Mouse (Mus musculus) E14TG2a.4 (cell line): ENCODE data around the gene Col25a1.

Experiments
- CTCF ChIP-seq: conservative IDR thresholded peaks from 2 replicates; pipeline ENCODE4 v1.5.1; 2014; ENCODE audit warnings: low read length
- NANOG ChIP-seq: IDR thresholded peaks from 2 replicates; pipeline ENCODE4 v1.6.1; 2014; ENCODE audit warnings: borderline replicate concordance, low read length, mixed read lengths
- POU5F1 ChIP-seq: IDR thresholded peaks from 2 replicates; pipeline ENCODE4 v1.6.1; 2014; ENCODE audit warnings: low read length, borderline replicate concordance

GRCm38 (mm10) chr3:130568331-130569095 lies 437.2 kb downstream of the Col25a1 start:
- no peak for TF ChIP-seq CTCF
- no peak for TF ChIP-seq POU5F1
- TF ChIP-seq NANOG, result no peak
